Mouse (Mus musculus) lung, postnatal 10 days (tissue): ENCODE data around the gene Sall2.
A peak's percentile ranks its signal among the peaks of the same experiment; 100 is the strongest.

ENCODE experiments used
- DNase-seq: peaks from one replicate; pipeline ENCODE4 v3.0.0; 2021

Gene Sall2

DNA sequence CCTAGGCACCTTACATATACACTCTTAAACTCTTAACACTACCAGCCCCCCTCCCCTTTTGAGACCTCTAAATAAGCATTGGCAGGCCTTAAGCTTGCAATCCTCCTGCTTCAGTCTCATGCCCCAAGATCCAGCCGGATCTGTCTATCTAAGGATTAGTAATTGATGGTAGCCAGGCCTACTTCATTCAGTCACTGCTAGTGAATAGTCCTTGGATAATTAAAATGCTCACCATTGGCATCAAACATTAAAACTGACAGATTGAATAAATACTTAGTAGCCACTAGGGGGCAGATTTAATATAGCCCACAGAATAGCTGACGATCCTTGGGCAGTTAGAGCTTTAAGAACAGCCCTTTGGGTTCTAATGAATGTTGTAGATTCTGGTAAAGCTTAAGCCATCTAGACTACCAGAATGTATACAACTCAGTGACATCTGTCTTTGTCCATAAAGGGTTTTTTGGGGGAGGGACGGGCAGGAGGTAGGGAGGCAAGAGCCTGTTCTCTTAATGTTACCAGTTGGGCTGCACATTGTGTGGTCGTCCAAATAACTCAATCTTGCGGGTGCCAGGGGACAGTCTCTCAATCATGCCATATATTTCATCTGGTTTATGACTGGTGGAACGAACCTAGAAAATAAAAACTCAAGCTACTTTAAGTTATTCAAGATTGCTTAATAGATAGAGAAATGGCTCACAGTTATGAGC lies 32.9 kb downstream of the Sall2 start:
- DNase-seq, result no peak

GRCm38 (mm10) chr14:52284191-52284590 lies 44.4 kb downstream of the Sall2 start:
- DNase-seq, result no peak

- DNase-seq, result no peak
These were observed 44.9 kb downstream of the Sall2 start for GRCm38 (mm10) chr14:52283629-52284028.

- DNase-seq, result no peak
These were observed 48.8 kb downstream of the Sall2 start for GRCm38 (mm10) chr14:52279747-52280120.

DNA sequence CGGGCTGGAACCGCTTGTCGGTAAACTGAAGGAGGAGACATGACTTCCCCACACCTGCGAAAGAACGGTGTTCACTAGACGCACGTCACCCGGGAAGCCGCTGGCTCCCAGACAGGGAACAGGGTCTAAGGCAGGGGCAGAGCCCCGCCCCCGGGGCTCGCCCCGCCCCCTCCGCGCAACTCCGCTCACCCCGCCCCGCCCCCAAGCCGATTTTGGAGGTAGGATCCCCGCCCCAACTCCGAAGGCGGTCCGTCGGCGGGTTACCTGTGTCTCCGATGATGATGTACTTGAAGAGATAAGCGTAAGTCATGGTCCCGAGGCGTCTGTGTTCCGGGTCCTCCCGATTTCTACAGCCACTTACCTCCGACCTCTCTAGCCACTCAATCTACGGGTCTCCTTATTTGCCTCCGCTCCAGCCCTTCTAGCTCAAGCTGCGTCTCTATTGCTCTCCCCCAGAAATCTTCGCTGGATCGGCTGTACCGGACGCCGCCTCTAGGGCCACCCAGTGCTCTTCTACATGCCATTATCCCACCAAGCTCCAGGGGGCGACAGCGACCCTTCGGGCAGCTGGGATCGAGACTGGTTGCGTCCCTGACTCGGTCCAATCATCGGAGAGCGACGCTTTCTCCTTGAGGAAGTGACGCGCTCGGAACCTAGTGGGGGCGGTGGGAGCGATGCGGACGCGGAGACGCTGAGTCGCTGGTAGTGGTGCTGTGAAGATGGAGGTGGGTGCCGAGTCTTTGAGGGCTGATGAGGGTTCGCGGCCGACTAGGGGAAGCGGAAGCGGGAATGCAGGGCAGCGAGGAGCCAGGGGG lies 49.4 kb downstream of the Sall2 start, which contains the start of the genes Tox4 and Rab2b:
Gene Tox4 (plus strand): TSS at position 215 of the 815 bp plus-strand sequence.
Gene Rab2b (minus strand): TSS at position 614 of the 815 bp plus-strand sequence.
- peak; percentile 98 for DNase-seq

DNA sequence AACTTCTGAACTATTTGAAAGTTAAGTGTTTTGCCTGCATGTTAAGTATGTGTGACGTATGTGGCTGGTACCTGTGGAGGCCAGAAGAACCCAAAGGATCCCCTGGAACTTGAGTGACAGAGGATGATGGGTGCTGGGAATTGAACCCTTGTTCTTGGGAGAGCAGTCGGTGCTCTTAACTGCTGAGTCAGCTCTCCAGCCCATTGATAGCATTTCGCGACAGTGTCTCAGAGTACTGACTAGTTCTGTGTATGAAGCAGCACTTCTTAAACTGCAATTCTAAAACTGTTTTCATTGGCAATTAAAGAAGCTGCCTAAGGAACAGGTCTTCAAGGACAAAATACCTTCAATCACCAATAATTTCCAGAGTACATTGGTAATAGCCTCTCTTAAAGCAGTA lies 51.4 kb downstream of the Sall2 start:
- DNase-seq, result no peak

DNA sequence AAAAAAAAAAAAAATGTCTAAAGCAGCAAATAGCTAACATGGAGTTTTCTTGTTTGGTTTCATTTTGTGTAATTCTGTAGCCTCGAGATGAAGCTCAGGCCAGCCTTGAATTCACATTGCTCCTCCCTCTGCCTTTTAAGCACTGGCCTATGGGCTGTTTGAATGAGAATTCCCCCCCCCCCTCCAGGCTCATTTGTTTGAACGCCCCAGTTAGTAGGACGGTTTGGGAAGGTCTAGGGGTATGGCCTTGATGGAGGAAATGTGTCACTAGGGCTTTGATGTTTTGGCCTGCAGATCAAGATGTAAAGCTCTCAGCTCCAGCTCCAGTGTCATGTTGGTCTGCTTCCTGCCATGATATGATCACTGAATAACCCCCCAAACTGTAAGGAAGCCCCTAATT lies 55.8 kb downstream of the Sall2 start:
- DNase-seq, result no peak
